Mouse (Mus musculus) splenic B cell, adult 2 months (primary cell): ENCODE results near the gene Dhx8.

Source experiments
- DNase-seq: peaks from one replicate; pipeline ENCODE4 v3.0.0-alpha.2; 2011; ENCODE audit warnings: low read depth, low spot score
- H3K27me3 ChIP-seq: 2 replicates; pipeline ENCODE4 v1.6.1; 2012; ENCODE audit warnings: mild to moderate bottlenecking, low read length, moderate library complexity, mixed read lengths; ENCODE audit not compliant: control insufficient read depth, poor library complexity, insufficient read depth, severe bottlenecking
- H3K36me3 ChIP-seq: 2 replicates; pipeline ENCODE4 v1.6.1; 2012; ENCODE audit warnings: mild to moderate bottlenecking, low read length, moderate library complexity, mixed read lengths; ENCODE audit not compliant: control insufficient read depth, poor library complexity, insufficient read depth, severe bottlenecking

Gene Dhx8

DNA sequence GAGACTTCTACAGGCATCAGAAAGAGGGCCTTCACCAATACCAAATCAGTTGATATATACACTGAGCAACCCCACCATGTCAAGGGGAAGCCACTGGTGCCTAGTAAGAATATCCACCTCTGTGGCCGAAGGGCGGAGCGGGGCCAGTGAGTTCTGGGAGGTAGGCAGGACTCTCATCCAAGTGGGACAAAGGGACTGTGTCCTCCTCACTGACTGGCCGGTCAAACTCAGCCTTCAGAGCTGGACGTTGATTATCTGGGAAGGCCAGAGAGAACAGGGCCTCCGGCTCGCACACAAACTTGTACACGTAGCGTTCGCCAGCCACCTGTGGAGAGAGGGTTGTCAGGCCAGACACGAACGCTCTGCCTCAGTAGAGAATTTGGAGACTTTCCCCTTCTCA is 37.5 kb downstream of the Dhx8 start:
- no peak for DNase-seq
- Histone ChIP-seq H3K27me3 (no peaks in the 10 kb centered on the region), H3K36me3 (peaks cover 6% of the 10 kb centered on the region; the same call in 1 of the 2 replicates)

- no peaks in the 10 kb centered on the region for H3K27me3 ChIP-seq
- H3K36me3 ChIP-seq, result peaks cover 2% of the 10 kb centered on the region; the same call in 1 of the 2 replicates
- DNase-seq, result no peak
Measured at GRCm38 (mm10) chr11:101772027-101772426, 39.3 kb downstream of the Dhx8 start.

- DNase-seq, result no peak
- Histone ChIP-seq H3K27me3 (no peaks in the 10 kb centered on the region), H3K36me3 (no peaks in the 10 kb centered on the region; the same call in 1 of the 2 replicates)
Measured at GRCm38 (mm10) chr11:101772449-101772848, 39.7 kb downstream of the Dhx8 start.

DNA sequence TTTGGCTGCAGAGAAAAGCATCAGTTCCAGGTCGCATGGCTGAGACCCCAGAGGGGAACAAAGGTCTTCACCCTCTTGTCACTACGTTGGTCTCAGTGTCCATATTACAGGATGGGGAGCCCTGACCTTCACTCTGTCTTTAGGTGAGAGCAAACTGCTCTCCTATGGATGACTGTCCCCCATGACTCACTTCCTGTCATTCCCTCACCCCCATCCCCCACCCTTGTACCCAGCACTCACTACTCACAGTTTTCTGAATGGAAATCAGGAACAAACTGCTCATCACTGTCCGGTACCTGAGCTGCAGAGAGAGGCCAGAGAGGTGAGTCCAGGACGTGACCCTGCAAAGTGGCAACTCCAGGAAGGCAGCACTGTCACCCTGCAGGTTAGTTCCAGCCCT is 44.1 kb downstream of the Dhx8 start:
- no peak for DNase-seq
- H3K27me3 ChIP-seq, result no peaks in the 10 kb centered on the region
- no peaks in the 10 kb centered on the region for H3K36me3 ChIP-seq

GRCm38 (mm10) chr11:101783135-101783534 is 50.4 kb downstream of the Dhx8 start:
- no peak for DNase-seq
- Histone ChIP-seq H3K36me3 (no peaks in the 10 kb centered on the region), H3K27me3 (no peaks in the 10 kb centered on the region)

- DNase-seq, result no peak
- Histone ChIP-seq H3K36me3 (no peaks in the 10 kb centered on the region), H3K27me3 (no peaks in the 10 kb centered on the region)
Measured at GRCm38 (mm10) chr11:101783584-101783983, 50.9 kb downstream of the Dhx8 start.

- no peak for DNase-seq
- Histone ChIP-seq H3K27me3 (no peaks in the 10 kb centered on the region), H3K36me3 (no peaks in the 10 kb centered on the region)
Measured at GRCm38 (mm10) chr11:101784072-101784471, 51.4 kb downstream of the Dhx8 start.

DNA sequence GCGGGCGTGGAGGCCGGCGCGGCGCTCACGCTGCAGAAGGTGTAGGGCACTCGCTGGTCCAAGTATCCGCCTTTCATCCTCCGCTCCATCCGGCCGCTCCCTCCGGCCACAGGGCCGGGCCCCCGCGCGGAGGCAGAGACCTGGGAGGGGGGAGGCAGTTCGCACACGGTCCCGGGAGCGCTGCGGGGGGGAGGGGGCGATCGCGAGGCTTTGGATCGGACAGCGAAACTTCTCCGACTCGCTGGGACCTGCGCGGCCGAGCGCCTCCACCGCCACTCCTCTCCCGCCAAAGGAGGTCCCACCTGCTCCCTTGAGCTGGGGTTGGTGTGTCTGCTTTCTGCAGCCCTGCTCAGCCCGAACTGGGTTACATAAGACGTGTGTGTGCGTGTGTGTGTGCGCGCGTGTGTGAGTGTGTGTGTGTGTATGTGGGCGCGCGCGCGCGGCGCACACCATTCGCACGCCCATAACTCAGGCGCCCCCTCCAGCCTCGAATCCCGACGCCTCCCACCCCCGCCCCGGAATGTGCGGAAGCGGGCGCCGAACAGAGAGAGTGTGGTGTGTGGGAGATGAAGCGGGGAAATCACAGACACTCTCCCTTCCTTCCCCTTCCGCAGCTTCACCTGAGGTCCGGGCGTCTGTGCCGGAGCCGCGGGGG is 51.9 kb downstream of the Dhx8 start:
- H3K27me3 ChIP-seq, result no peaks in the 10 kb centered on the region
- DNase-seq, result no peak
- no peaks in the 10 kb centered on the region for H3K36me3 ChIP-seq

GRCm38 (mm10) chr11:101785143-101785851 is 52.6 kb downstream of the Dhx8 start, which contains the start of gene Etv4:
Etv4 (minus strand) TSS chr11:101785371.
- peak; percentile 79 for DNase-seq
- H3K36me3 ChIP-seq, result no peaks in the 10 kb centered on the region
- no peaks in the 10 kb centered on the region for H3K27me3 ChIP-seq

DNA sequence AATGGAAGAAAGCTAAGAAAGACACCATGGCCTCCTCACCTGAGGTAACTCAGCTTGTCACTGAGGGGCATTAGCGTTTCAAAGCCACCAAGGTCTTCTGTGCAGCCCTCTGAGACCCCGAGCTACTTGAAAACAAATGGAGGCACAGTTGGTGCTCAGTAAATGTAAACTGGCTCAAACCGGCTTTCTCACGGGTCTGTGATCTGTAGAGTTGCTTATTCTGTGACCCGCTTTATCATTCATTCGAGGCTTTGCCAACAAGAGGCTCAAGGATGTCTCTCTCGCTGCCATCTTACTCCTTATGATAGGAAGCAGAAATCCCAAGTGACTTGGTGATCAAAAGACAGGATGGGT is 53.1 kb downstream of the Dhx8 start:
- no peak for DNase-seq
- Histone ChIP-seq H3K27me3 (no peaks in the 10 kb centered on the region), H3K36me3 (no peaks in the 10 kb centered on the region)

GRCm38 (mm10) chr11:101786651-101787050 is 53.9 kb downstream of the Dhx8 start:
- H3K36me3 ChIP-seq, result no peaks in the 10 kb centered on the region

GRCm38 (mm10) chr11:101787432-101787831 is 54.7 kb downstream of the Dhx8 start:
- no peaks in the 10 kb centered on the region for H3K27me3 ChIP-seq
- no peaks in the 10 kb centered on the region for H3K36me3 ChIP-seq
- no peak for DNase-seq

More at GRCm38 (mm10) chr11:101786651-101787050, 53.9 kb downstream of the Dhx8 start:
- no peaks in the 10 kb centered on the region for H3K27me3 ChIP-seq
- no peak for DNase-seq

GRCm38 (mm10) chr11:101790811-101791526 is 58.2 kb downstream of the Dhx8 start:
- Histone ChIP-seq H3K36me3 (no peaks in the 10 kb centered on the region), H3K27me3 (no peaks in the 10 kb centered on the region)
- no peak for DNase-seq

DNA sequence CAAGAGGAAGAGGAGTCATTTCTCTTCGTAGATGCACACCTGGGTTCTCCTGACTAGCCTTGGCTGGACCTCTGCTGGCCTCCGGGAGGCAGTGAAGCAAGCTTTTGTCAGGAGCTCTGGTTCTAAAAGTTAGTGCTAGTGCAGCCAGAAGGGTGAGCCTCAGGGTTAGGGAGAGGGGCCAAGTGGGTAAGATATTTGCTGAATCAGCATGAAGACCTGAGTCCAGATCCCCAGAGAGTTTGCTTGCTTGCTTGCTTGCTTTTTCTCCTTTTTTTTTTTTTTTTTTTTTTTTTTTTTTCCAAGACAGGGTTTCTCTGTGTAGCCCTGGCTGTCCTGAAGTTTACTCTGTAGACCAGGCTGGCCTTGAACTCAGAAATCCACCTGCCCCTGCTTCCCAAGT is 64.6 kb downstream of the Dhx8 start:
- no peak for DNase-seq
- H3K27me3 ChIP-seq, result no peaks in the 10 kb centered on the region
- H3K36me3 ChIP-seq, result no peaks in the 10 kb centered on the region

DNA sequence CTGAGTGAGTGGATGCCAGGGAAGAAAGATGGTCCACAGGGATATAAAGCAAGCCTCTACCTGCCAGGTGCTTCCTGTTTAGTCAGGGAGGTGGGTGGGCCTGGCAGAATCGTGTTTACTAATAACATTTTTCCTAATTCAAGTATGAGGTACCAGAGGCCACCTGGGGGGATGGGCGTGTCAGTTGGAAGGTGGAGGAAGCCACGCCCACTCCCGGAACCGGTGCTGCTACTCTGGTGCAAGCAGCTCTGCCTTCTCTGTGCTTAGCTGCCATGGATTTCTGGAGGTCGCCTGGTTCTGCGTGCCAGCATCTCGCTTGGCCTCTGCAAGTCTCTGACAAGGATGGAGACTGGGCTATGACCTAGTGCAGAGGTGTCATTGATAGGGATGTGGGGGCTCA is 65.4 kb downstream of the Dhx8 start:
- Histone ChIP-seq H3K27me3 (no peaks in the 10 kb centered on the region), H3K36me3 (no peaks in the 10 kb centered on the region)
- no peak for DNase-seq
